Mouse (Mus musculus): ENCODE measurements around the gene Rdx. TPM values are rescaled to one million over a fixed set of nuclear protein-coding genes. Genes with fewer than 3 reads are reported as not detected.

Gene Rdx
- polyA plus RNA-seq, 1 experiment, result 112 TPM

- no peak for TF ChIP-seq GATA1 (IDR thresholded peaks at IDR 0.05; ENCODE audit: low read length)
These were observed 47.0 kb downstream of the Rdx start for GRCm38 (mm10) chr9:52094016-52094415.

DNA sequence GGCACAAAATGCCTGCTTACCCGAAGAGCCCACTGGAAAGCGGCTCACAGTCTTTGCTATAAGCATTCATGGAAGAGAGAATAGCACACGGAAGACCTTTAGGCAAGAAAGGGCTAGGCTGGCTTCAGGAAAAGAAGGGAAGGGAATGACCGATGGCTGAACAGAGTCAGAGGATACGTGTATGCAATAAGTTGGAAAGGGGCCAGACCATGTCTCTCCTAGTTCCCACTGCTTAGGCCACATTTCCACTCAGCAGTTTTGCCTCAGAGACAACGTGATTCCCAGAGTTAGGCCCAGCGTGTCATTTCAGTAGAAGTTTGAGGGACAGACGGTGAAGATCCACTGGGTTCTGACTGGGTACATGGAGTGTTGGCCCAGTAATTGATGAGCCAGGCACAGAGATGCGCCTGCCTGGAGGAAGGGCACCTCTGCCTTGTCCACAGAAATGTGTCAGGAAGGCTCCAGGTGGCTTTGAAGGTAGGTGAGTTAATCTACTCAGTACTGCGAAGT lies 47.6 kb downstream of the Rdx start:
- TF ChIP-seq GATA1 (IDR thresholded peaks at IDR 0.05; ENCODE audit: low read length), result no peak

- no peak for TF ChIP-seq GATA1 (IDR thresholded peaks at IDR 0.05; ENCODE audit: low read length)
These were observed 48.7 kb downstream of the Rdx start for GRCm38 (mm10) chr9:52095666-52096065.

DNA sequence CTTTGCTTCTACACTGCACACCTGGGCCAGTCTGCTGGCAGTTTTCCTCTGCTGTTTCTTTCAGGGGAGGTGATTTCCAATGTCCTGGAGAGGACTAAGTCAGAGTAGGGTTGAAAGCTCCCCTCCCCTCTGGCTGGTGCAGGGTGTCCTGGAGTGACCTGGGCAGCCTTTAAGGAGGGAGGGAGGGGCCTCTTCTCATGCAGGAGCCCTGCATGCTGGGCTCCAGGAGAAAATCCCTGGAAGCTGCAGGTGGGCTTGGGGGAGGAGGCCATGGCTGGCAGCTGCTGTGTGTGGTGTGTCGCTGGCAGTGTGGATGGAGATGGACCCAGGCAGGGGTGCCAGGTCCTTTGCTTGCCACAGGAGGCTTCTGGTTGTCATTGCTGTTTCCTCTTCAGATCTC lies 50.4 kb downstream of the Rdx start:
- no peak for TF ChIP-seq GATA1 (IDR thresholded peaks at IDR 0.05; ENCODE audit: low read length)

DNA sequence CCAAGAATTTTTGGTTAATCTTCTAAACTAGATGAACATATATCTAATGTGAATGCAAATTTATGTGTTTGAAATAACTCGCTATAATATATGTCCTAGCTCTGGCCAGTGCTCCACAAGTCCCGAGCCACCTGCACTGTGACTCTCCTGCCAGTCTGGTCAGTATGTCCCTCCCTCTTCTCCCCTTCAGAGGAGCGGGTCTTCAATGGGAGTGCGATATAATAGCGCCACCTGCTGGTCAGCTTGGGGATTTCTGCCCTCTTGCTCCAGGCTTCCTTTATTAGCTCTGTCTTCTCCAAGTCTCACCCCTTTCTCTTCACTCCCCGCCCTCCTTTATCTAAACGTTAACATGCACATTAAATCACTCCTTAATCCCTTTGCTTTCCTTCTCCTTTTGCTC lies 51.6 kb downstream of the Rdx start:
- TF ChIP-seq GATA1 (IDR thresholded peaks at IDR 0.05; ENCODE audit: low read length), result no peak

GRCm38 (mm10) chr9:52100426-52100825 lies 53.5 kb downstream of the Rdx start:
- no peak for TF ChIP-seq GATA1 (IDR thresholded peaks at IDR 0.05; ENCODE audit: low read length)

GRCm38 (mm10) chr9:52102060-52102844 lies 55.3 kb downstream of the Rdx start:
- no peak for TF ChIP-seq GATA1 (IDR thresholded peaks at IDR 0.05; ENCODE audit: low read length)

DNA sequence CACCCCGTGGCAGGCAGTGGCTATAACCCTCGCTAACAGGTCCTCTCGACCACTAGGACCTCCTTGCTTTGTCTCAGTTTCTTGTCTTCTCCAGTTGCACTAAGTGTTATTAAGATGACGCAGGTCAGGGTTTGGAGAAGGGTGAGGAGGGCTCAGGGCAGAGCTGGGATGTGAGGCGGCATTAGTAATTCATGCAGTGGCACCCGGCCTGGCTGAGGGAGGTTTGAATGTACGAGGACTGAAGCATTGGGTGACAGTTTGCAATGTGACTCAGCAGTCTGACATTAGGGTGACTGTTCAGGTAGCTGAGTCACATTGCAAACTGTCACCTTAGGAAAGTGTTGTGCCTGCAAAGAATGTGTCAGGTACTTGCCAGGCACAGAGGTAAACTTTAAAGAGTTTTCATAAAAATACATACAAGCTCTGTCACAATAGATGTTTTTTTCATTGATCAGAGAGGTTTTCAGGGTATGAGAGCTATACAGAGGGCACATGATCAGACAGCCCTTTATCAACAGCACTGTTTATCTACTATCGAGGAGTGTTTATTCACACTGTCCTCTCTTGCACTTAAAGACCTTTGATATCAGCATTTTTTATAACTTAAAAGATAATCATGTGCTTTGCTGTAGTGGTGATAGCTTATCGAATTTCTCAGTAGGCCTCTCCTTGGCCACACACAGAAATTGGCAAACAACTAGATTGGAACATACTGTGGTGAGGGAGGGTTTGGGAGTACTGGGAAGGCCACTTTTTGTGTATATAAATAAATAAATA lies 56.7 kb downstream of the Rdx start:
- TF ChIP-seq GATA1 (IDR thresholded peaks at IDR 0.05; ENCODE audit: low read length), result peak; percentile 80

- TF ChIP-seq GATA1 (IDR thresholded peaks at IDR 0.05; ENCODE audit: low read length), result no peak
These were observed 57.2 kb downstream of the Rdx start for GRCm38 (mm10) chr9:52104225-52104615.

GRCm38 (mm10) chr9:52105423-52105822 lies 58.5 kb downstream of the Rdx start:
- no peak for TF ChIP-seq GATA1 (IDR thresholded peaks at IDR 0.05; ENCODE audit: low read length)

- no peak for TF ChIP-seq GATA1 (IDR thresholded peaks at IDR 0.05; ENCODE audit: low read length)
These were observed 60.2 kb downstream of the Rdx start for GRCm38 (mm10) chr9:52107161-52107560.

DNA sequence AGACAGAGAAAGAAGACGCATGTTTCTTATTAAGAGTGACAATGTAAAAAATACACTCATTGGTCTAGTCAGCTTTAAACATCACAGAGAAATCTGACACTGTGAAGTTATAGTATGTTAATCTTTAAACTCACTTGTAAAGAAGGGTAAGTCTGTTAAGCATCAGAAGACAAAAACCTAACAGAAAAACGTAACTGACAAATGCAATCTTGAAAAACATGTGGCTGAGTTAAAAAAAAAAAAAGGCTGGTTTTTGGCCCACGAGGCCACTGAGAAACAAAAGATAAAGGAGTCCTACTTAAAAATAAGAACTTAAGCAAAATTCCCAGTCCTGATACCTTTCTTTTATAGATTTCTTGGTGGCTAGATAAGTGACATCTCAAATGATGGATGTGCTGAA lies 63.8 kb downstream of the Rdx start:
- peak; percentile 7 for TF ChIP-seq GATA1 (IDR thresholded peaks at IDR 0.05; ENCODE audit: low read length)

GRCm38 (mm10) chr9:52113091-52113490 lies 66.1 kb downstream of the Rdx start:
- no peak for TF ChIP-seq GATA1 (IDR thresholded peaks at IDR 0.05; ENCODE audit: low read length)

DNA sequence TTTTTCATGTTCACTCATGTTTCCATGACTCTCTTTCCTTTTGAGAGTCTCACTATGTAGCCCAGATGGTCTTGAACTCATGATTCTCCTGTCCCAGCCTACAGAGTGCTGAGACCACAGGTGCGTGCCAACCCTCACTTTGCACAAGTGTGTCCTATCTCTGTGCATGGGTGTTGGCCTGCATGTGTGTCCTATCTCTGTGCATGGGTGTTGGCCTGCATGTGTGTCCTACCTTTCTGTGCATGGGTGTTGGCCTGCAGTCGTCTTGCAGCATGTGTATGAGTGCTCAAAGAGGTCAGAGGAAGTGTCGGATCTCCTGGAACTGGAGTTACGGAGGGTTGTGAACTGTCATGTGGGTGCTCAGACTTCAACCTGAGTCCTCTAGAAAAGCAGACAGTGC lies 72.2 kb downstream of the Rdx start:
- no peak for TF ChIP-seq GATA1 (IDR thresholded peaks at IDR 0.05; ENCODE audit: low read length)

DNA sequence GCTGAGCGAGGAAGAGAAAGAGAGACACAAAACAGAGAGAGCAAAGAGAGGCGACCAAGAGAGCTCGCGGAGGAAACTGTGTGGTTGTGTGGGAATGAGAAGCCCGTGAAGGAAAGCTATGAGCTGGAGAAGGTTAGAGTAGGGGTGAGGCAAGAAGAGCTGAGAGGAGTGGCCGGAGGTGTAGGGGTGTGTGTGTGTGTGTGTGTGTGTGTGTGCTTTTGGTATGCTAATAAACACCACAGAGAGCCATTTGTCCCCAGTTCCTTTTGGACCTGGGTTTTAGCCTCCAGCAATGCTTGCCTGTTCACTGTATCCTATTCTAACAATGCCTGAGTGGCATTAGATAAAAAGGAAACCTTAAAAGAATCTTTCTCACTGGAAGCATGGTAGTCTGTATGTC lies 78.3 kb downstream of the Rdx start:
- TF ChIP-seq GATA1 (IDR thresholded peaks at IDR 0.05; ENCODE audit: low read length), result no peak

DNA sequence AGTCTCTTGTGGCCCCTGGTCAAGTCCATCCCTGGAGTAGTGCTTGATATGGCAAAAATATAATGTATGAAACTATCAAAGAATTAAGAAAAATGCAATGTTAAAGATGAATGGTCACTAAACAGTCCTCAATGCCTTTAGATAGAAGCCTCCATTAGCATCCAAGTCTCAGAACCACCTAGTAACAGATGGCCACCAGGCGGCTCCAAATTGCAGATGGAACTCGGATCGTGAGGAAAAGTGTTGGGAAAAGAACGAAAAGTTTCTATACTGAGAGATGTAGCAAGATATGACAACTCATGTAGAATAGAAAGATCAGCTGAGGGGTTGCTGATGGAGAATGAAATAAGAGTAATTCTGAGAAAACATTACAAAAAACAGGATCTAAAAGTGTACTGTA lies 83.4 kb downstream of the Rdx start:
- no peak for TF ChIP-seq GATA1 (IDR thresholded peaks at IDR 0.05; ENCODE audit: low read length)

DNA sequence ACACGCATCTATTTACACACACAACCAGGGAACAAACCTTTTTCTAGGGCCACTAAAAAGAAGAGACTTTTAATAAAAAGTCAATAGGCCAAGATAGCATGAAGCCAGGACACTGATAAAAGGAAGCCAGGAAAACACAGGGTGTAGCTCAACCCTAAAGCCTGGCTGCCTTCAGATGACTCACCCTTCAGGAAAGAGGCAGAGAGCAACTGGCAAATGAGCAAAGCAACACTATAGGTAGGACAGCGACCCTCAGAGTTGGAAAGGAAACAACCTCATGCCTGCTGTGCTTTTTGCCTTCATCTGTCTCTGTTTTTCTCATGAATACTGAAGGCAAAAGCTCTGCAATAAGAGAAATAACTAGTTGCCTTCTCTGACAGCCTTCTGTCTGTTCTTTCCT lies 85.8 kb downstream of the Rdx start:
- TF ChIP-seq GATA1 (IDR thresholded peaks at IDR 0.05; ENCODE audit: low read length), result no peak

Other genes starting within 250 kb of the Rdx start
- 52.0 and 74.9 TPM in 2 replicates for gene Fdx1, start 83.6 kb upstream of the Rdx start, polyA plus RNA-seq (2012)
- 0.29 and 0.43 TPM in 2 replicates for gene Zc3h12c, start 121.4 kb downstream of the Rdx start, polyA plus RNA-seq (2012)

Measured in G1E-ER4 (cell line).